ENCODE assay signal across 10 mouse cellular contexts in the genomic region with DNA sequence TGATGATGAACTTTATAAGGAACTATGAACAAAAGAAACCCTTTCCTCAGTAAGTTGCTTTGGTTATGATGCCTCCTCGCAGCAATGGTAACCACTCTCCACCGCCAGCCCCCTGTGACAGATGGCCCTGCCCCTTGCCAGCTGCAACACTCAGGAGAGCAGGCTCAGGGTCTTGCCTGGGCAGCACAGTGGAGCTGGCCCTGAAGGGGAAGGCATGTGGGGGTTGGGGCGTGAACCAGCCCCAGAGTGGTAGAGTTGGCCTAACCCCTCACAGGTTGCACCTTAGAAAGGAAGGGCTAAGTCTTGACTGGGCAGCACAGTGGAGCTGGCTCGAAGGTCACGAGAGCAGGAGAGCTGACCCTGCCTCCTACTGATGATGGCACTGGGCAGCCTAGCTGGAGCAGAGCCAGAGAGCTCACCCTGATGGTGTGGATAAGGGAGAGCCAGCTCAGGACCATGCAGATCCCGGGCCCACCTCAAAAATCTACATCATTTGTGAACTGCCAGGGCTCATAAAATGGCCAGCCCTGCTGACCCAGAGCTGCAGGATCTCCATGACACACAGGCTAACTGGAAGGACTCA. TPM values are rescaled to one million over a fixed set of nuclear protein-coding genes. Genes with fewer than 3 reads are reported as not detected.
DNase-seq lines count a peak whose midpoint lies in the region; ATAC-seq lines count a peak whose summit lies in the region.
"Had no signal": no experiment of that assay in that cellular context is flagged by ENCODE, and none has a peak within 500 bp of the region (broad histone marks: within the 10 kb centered on the region; RNA-seq: fewer than 3 reads in every experiment).

No protein-coding gene starts in this region.

- WGBS in lung, embryonic 15.5 days = 62% methylated on average over 6 of the region's 6 CpGs

- ATAC-seq in lung, embryonic 15.5 days (ENCODE audit: borderline replicate concordance, extremely low read depth, low FRiP score, low TSS enrichment) = peak; percentile 27; the same call in 1 of the 2 replicates
- peak; percentile 26; the same call in 1 of the 2 replicates for ATAC-seq in megakaryocyte progenitor cell, adult 5-6 weeks (replicated peaks; ENCODE audit: poor library complexity)

- H3K9ac ChIP-seq in lung, embryonic 15.5 days = no peak overlapping the region

- no peaks in the 10 kb centered on the region for H3K4me1 ChIP-seq in lung, embryonic 15.5 days

- no peaks in the 10 kb centered on the region for H3K27me3 ChIP-seq in lung, embryonic 15.5 days

- peaks cover 38% of the 10 kb centered on the region for H3K36me3 ChIP-seq in lung, embryonic 15.5 days

- H3K4me2 ChIP-seq in lung, embryonic 15.5 days = no peak overlapping the region

- H3K9me3 ChIP-seq in lung, embryonic 15.5 days = no peaks in the 10 kb centered on the region

- H3K4me3 ChIP-seq in lung, embryonic 15.5 days = no peak overlapping the region
- H3K4me3 ChIP-seq: heart, adult 2 months had no signal

- intact Hi-C loops in left cerebral cortex, postnatal 36 days (cut with DNase I) = no loop called here

- H3K27ac ChIP-seq in lung, embryonic 15.5 days = no peak overlapping the region
- H3K27ac ChIP-seq: heart, adult 2 months had no signal

- peak; percentile 49 for DNase-seq in adrenal gland, postnatal 10 days
- DNase-seq in adrenal gland, adult 8-10 months = no peak
- DNase-seq in lung, postnatal 25 days (ENCODE audit: low spot score) = no peak
- DNase-seq in kidney, adult 11 months = peak; percentile 44
- no peak for DNase-seq in urinary bladder, postnatal 25 days (ENCODE audit: low spot score)
- no peak for DNase-seq in left cerebral cortex, postnatal 36 days (ENCODE audit: low spot score in 2 of 2)
- DNase-seq: heart, adult 2 months had no signal

RNA-seq across cellular contexts. Expression of a gene that starts 11.0 kb away (rescaled TPM):
- 10 to 100 TPM; 49.8 to 52.7 TPM for total RNA-seq in adrenal gland, postnatal 10 days (2021)
- total RNA-seq in adrenal gland, adult 8-10 months (2022) = 10 to 100 TPM; 55.2 to 69.7 (median 60.3) TPM
- 89.7 and 91.0 TPM in 2 replicates for polyA plus RNA-seq in lung, embryonic 15.5 days (2015; fragmentation: Nextera tagmentation; extraction: Ambion mirVana)
- total RNA-seq in megakaryocyte progenitor cell, adult 5-6 weeks (2015) = 34.7 and 44.6 TPM in 2 replicates
- 44.6 and 51.4 TPM in 2 replicates for total RNA-seq in megakaryocyte progenitor cell, adult 5-6 weeks (2017)
- total RNA-seq in left cerebral cortex, postnatal 36 days (2021) = 10 to 100 TPM; 45.8 to 46.5 TPM

RNA-seq across cellular contexts. Expression of a gene that starts 18.1 kb away (rescaled TPM):
- total RNA-seq in adrenal gland, postnatal 10 days (2021) = 10 to 100 TPM; 83.3 to 86.5 TPM
- 100 to 1,000 TPM; 116 to 136 (median 128) TPM for total RNA-seq in adrenal gland, adult 8-10 months (2022)
- polyA plus RNA-seq in lung, embryonic 15.5 days (2015; fragmentation: Nextera tagmentation; extraction: Ambion mirVana) = 95.9 and 96.7 TPM in 2 replicates
- 54.5 and 60.0 TPM in 2 replicates for total RNA-seq in megakaryocyte progenitor cell, adult 5-6 weeks (2015)
- 54.8 and 63.7 TPM in 2 replicates for total RNA-seq in megakaryocyte progenitor cell, adult 5-6 weeks (2017)
- total RNA-seq in left cerebral cortex, postnatal 36 days (2021) = 10 to 100 TPM; 86.8 to 99.1 TPM

RNA-seq across cellular contexts. Expression of a gene that starts 26.6 kb away (rescaled TPM):
- not detected for total RNA-seq in adrenal gland, postnatal 10 days (2021)
- under 1 TPM in 2 of 4 experiments, not detected in 2; 0.13 to 0.15 TPM for total RNA-seq in adrenal gland, adult 8-10 months (2022)
- polyA plus RNA-seq in lung, embryonic 15.5 days (2015; fragmentation: Nextera tagmentation; extraction: Ambion mirVana) = 0.04 TPM in 1 of 2 replicates, not detected in the other
- total RNA-seq in megakaryocyte progenitor cell, adult 5-6 weeks (2015) = not detected in 2 replicates
- not detected in 2 replicates for total RNA-seq in megakaryocyte progenitor cell, adult 5-6 weeks (2017)
- total RNA-seq in left cerebral cortex, postnatal 36 days (2021) = 1 to 10 TPM in 1 of 2 experiments, under 1 TPM in 1; 0.72 to 1.2 TPM
- total RNA-seq: megakaryocyte, adult 5-6 weeks had no signal

RNA-seq across cellular contexts. Expression of a gene that starts 34.9 kb away (rescaled TPM):
- 100 to 1,000 TPM; 854 to 941 TPM for total RNA-seq in adrenal gland, postnatal 10 days (2021)
- 100 to 1,000 TPM; 373 to 593 (median 476) TPM for total RNA-seq in adrenal gland, adult 8-10 months (2022)
- 98.7 and 107 TPM in 2 replicates for polyA plus RNA-seq in lung, embryonic 15.5 days (2015; fragmentation: Nextera tagmentation; extraction: Ambion mirVana)
- 110 and 113 TPM in 2 replicates for total RNA-seq in megakaryocyte progenitor cell, adult 5-6 weeks (2015)
- 84.7 and 91.1 TPM in 2 replicates for total RNA-seq in megakaryocyte progenitor cell, adult 5-6 weeks (2017)
- 100 to 1,000 TPM; 245 to 252 TPM for total RNA-seq in left cerebral cortex, postnatal 36 days (2021)

RNA-seq across cellular contexts. Expression of a gene that starts 56.4 kb away (rescaled TPM):
- total RNA-seq in adrenal gland, postnatal 10 days (2021) = 10 to 100 TPM; 45.8 to 52.3 TPM
- 10 to 100 TPM; 69.6 to 92.4 (median 82.8) TPM for total RNA-seq in adrenal gland, adult 8-10 months (2022)
- 39.4 and 40.3 TPM in 2 replicates for polyA plus RNA-seq in lung, embryonic 15.5 days (2015; fragmentation: Nextera tagmentation; extraction: Ambion mirVana)
- 15.6 and 22.7 TPM in 2 replicates for total RNA-seq in megakaryocyte progenitor cell, adult 5-6 weeks (2015)
- total RNA-seq in megakaryocyte progenitor cell, adult 5-6 weeks (2017) = 33.4 and 36.9 TPM in 2 replicates
- total RNA-seq in left cerebral cortex, postnatal 36 days (2021) = 100 to 1,000 TPM; 120 to 133 TPM

Comparison
In these comparisons a context has a peak if more than half of its experiments do, and no peak if none do; other contexts are left out.
1. DNase-seq: peak in adrenal gland, postnatal 10 days (single experiment) and kidney, adult 11 months (single experiment); none in adrenal gland, adult 8-10 months (single experiment), lung, postnatal 25 days (single experiment), urinary bladder, postnatal 25 days (single experiment) and left cerebral cortex, postnatal 36 days (0 of 2).